Mouse (Mus musculus) olfactory bulb, adult 2 months (tissue): ENCODE results near the gene Sncb.

Experiments used
- CTCF ChIP-seq: fragments of 200-500 bp; IDR thresholded peaks from 2 replicates; pipeline ENCODE4 v1.5.1; 2012; ENCODE audit warnings: low read depth, mild to moderate bottlenecking, low read length, moderate library complexity; ENCODE audit not compliant: insufficient read depth
- POLR2A ChIP-seq: fragments of 200-500 bp; IDR thresholded peaks from 2 replicates; pipeline ENCODE4 v1.6.1; 2012; ENCODE audit warnings: mild to moderate bottlenecking, low read depth, low read length, moderate library complexity; ENCODE audit not compliant: insufficient read depth

DNA sequence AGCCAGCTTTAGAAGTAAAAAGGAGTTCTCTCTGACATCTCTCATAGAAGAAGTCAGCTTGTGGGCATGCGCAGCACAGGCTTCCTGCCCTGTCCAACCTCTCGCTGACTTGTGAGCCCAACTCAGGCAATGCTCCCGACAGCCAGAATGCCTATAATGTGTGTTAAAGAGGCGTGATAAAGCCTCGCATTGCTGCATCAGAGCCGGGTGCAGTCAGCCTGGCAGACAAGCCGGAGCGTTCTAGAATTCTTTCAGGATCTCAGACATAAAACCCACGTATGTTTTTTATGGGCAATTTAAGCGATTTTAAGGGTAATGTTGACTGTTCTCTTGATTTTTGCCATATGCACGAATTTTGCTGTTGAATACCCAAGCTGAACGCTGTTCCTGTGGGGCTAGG is 41.7 kb upstream of the Sncb start:
- TF ChIP-seq CTCF (no peak), POLR2A (no peak)
